Mouse (Mus musculus) neural tube, embryonic 14.5 days (tissue): ENCODE data around the gene Zfand2a. TPM values are rescaled to one million over a fixed set of nuclear protein-coding genes. Genes with fewer than 3 reads are reported as not detected.

Source experiments
- ATAC-seq: fragments of 200-750 bp; cut with Nextera tagmentation; 2 replicates; pipeline ENCODE4 v1.8.0; 2017; ENCODE audit warnings: low read depth, mild to moderate bottlenecking, moderate TSS enrichment, moderate library complexity
- H3K27ac ChIP-seq: fragments of 300-500 bp; sonication (generic); 2 replicates; pipeline ENCODE4 v1.5.1; 2014; ENCODE audit warnings: low read depth, mild to moderate bottlenecking, control low read depth, low read length, moderate library complexity, mixed read lengths
- H3K27me3 ChIP-seq: fragments of 300-500 bp; sonication (generic); 2 replicates; pipeline ENCODE4 v1.6.1; 2014; ENCODE audit warnings: low read length; ENCODE audit not compliant: control insufficient read depth, insufficient read depth
- H3K36me3 ChIP-seq: fragments of 300-500 bp; sonication (generic); 2 replicates; pipeline ENCODE4 v1.6.1; 2014; ENCODE audit warnings: low read length, mixed read lengths; ENCODE audit not compliant: control insufficient read depth, insufficient read depth
- H3K4me1 ChIP-seq: fragments of 300-500 bp; sonication (generic); 2 replicates; pipeline ENCODE4 v1.6.1; 2014; ENCODE audit warnings: low read length; ENCODE audit not compliant: control insufficient read depth, insufficient read depth
- H3K4me2 ChIP-seq: fragments of 300-500 bp; sonication (generic); 2 replicates; pipeline ENCODE4 v1.6.1; 2014; ENCODE audit warnings: mild to moderate bottlenecking, low read depth, low read length, control low read depth
- H3K4me3 ChIP-seq: fragments of 300-500 bp; sonication (generic); 2 replicates; pipeline ENCODE4 v1.5.1; 2014; ENCODE audit warnings: low read depth, low read length, control low read depth, mixed read lengths
- H3K9ac ChIP-seq: fragments of 300-500 bp; sonication (generic); replicated peaks from 2 replicates; pipeline ENCODE4 v1.6.1; 2014; ENCODE audit warnings: low read depth, mild to moderate bottlenecking, control low read depth, low read length, mixed read lengths
- H3K9me3 ChIP-seq: fragments of 300-500 bp; sonication (generic); 2 replicates; pipeline ENCODE4 v1.6.1; 2016; ENCODE audit warnings: low read length; ENCODE audit not compliant: control insufficient read depth
- WGBS: fragments of 180-500 bp; shearing (Covaris S2); extraction: QIAGEN DNeasy Blood & Tissue Kit; methylation state at CpG from one replicate; pipeline ENCODE4 v1.1.7; 2014; 5-methylcytosine and 5-hydroxymethylcytosine counted together
- polyA plus RNA-seq: library from polyadenylated mRNA; unstranded; fragments of >200 nt; fragmentation: Nextera tagmentation; extraction: Ambion mirVana; gene quantifications from 2 replicates; pipeline ENCODE4 v1.2.1, GENCODE M21; 2014

Gene Zfand2a
- polyA plus RNA-seq, 1 experiment from 2014 or later, result 13.3 TPM

DNA sequence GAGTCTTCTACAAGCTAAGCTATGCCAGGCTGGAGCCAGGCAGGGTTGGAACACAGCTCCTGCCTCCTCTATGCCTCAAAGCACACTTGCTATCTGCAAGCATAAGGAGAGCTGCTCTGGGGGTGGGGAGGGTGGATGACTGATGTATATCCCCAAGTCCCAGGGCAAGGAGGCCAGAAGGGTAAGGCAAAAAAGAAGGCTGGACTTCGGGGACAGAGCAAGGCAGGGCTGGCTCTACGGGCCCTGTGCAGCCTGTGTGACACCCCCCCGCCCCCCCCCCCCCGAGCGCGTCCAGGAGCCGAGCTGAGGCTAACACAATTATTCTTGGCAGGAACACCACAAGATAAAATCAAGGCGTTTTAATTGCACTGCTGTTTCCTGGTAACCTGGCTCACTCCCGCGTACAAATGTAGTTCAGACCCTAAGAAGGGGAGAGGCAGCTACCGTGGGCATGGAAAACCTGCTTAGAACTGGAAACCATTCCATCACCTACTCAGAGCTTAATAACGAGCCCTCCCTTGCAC lies 54.5 kb downstream of the Zfand2a start:
- peak overlapping the region; percentile 52 for H3K27ac ChIP-seq
- no peak overlapping the region for H3K9ac ChIP-seq

DNA sequence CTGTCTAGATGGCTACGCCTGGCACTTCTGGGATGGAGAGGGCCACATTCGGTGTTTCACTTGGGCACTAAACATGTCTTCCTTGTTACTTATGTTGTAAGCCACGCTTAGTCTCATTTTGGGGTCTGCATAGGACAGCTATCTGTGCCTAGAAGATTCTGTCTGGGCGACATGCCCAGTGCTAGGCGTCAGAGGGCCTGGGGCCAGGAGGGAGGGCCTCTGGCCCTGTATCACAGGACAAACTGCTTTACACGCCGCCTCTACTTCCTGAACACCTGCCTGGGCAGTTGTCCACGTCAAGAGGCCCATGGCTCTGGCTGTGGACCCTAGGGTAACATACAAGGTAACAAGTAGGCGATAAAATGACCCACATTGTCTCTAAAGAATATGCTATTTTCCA lies 56.4 kb downstream of the Zfand2a start:
- peaks cover 42% of the 10 kb centered on the region for H3K4me1 ChIP-seq
- no peaks in the 10 kb centered on the region for H3K36me3 ChIP-seq
- WGBS, result 78% methylated on average over 9 of the region's 9 CpGs
- H3K9ac ChIP-seq, result no peak overlapping the region
- no peak overlapping the region for H3K4me3 ChIP-seq
- H3K9me3 ChIP-seq, result no peaks in the 10 kb centered on the region
- no peaks in the 10 kb centered on the region for H3K27me3 ChIP-seq
- no peak overlapping the region for H3K4me2 ChIP-seq
- no peak for ATAC-seq
- H3K27ac ChIP-seq, result no peak overlapping the region

More for the DNA sequence above, 54.5 kb downstream of the Zfand2a start:
- 22% methylated on average over 11 of the region's 12 CpGs for WGBS
- no peak for ATAC-seq
- no peaks in the 10 kb centered on the region for H3K27me3 ChIP-seq
- no peak overlapping the region for H3K4me3 ChIP-seq
- no peak overlapping the region for H3K4me2 ChIP-seq
- H3K36me3 ChIP-seq, result no peaks in the 10 kb centered on the region
- H3K4me1 ChIP-seq, result peaks cover 49% of the 10 kb centered on the region
- no peaks in the 10 kb centered on the region for H3K9me3 ChIP-seq

DNA sequence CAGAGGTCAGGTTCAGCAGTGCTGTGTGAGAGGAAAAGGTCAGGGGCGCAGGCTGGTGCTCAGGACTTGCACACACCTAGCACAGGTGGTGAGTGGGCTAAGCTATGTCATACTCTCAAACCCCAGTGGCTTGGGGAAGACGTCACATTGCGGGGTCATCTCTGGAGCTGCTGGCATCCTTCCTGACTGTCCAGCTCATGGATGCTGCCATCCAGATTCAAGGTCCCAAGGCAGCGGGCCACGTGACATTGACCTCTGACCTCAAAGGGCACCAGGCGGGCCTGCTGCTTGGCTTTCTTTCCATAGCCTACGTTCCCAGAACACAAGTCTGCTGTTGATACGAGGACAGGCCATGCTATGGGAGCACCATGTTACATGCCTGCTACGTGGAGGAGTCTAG lies 57.3 kb downstream of the Zfand2a start:
- Histone ChIP-seq H3K9ac (no peak overlapping the region), H3K4me2 (no peak overlapping the region), H3K27ac (no peak overlapping the region), H3K4me3 (no peak overlapping the region), H3K27me3 (no peaks in the 10 kb centered on the region), H3K4me1 (peaks cover 40% of the 10 kb centered on the region), H3K36me3 (no peaks in the 10 kb centered on the region), H3K9me3 (no peaks in the 10 kb centered on the region)
- WGBS, result 91% methylated on average over 9 of the region's 9 CpGs
- no peak for ATAC-seq

DNA sequence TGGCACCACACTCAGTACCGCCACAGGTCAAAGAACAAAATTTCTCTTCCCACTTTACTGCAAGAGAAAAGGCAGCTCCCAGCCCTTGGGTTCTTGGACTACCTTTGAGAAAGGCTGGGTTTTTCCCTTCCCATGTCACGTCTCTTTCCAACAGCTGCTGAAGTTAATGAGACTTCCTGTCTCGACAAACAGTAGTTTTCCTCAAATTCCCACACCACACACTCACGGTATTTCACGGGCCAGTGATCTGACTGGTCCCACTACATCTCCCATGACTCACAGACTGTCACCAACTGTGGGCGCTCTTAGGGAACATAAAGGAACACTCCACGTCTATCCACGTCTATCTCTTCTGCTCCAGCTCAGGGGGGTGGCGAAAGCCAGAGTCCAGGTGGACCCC lies 59.2 kb downstream of the Zfand2a start:
- no peak overlapping the region for H3K27ac ChIP-seq
- H3K4me2 ChIP-seq, result no peak overlapping the region
- H3K4me1 ChIP-seq, result peaks cover 26% of the 10 kb centered on the region
- ATAC-seq, result no peak
- H3K27me3 ChIP-seq, result no peaks in the 10 kb centered on the region
- H3K9me3 ChIP-seq, result no peaks in the 10 kb centered on the region
- H3K36me3 ChIP-seq, result no peaks in the 10 kb centered on the region
- WGBS, result 80% methylated on average over 9 of the region's 9 CpGs
- no peak overlapping the region for H3K4me3 ChIP-seq
- H3K9ac ChIP-seq, result no peak overlapping the region

DNA sequence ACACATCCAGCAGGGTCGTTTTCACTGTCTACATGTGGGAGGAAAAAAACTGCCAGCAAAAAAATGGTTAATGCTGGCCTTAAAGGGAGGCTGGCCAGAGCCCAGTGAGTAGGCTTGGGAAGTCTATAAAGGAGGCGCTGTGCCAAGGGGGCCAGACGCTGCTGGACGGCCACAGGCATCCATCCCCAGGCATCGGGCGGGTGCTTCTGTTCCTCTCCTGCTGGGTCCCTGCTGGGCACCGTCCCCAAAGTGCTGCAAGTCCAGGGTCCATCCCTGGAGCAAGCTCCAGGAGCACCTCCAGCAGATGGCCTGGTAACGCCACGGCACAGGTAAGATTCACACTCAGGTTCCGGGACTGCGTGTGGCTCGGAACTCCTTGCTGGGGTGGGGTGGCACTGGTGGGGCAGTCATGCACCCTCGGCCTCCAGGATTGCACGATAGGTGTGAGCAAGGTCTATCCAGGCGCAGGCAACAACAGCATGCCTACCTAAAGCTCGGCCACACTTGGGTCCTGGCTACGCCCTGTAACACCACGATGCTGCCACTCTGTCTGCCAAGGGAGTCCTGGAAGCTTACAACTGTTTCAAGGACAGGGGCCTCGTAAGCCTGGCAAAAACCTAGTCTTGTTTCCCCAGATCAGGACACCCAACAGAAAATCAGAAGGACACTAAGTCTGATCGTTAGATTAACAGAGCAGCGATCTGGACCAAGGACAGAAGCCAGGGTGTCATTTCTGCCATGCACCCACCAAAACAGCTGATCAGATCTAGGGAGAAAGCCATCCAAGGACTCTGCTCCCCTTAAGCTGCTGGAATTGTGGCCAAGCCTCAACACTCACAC lies 61.1 kb downstream of the Zfand2a start, which contains the start of gene Gper1:
Gene Gper1 (plus strand): TSS at position 126 of the 840 bp plus-strand sequence.
- Histone ChIP-seq H3K4me2 (peak within 1 kb of the TSS; percentile 38), H3K4me3 (peak within 1 kb of the TSS; percentile 23; the same call in 1 of the 2 replicates), H3K4me1 (peaks cover 25% of the 10 kb centered on the region), H3K27me3 (no peaks in the 10 kb centered on the region), H3K9ac (peak within 1 kb of the TSS; percentile 35; the same call in 1 of the 2 replicates), H3K36me3 (no peaks in the 10 kb centered on the region), H3K9me3 (no peaks in the 10 kb centered on the region), H3K27ac (0 out of 2 replicates have a peak within 1 kb of the TSS, but pooled peaks have one; percentile 12)
- no peak for ATAC-seq
- WGBS, result 38% methylated on average over 21 of the region's 21 CpGs

Other genes with a start within 250 kb of the Zfand2a start
- 109 and 112 TPM in 2 replicates for gene Get4, start 232.2 kb downstream of the Zfand2a start, polyA plus RNA-seq
- gene Adap1, start 158.9 kb downstream of the Zfand2a start, polyA plus RNA-seq, result 59.9 and 64.6 TPM in 2 replicates
- 108 and 113 TPM in 2 replicates for gene Cox19, start 133.1 kb downstream of the Zfand2a start, polyA plus RNA-seq
- gene Cyp2w1, start 131.9 kb downstream of the Zfand2a start, polyA plus RNA-seq, result not detected in 2 replicates
- gene Gpr146, start 106.9 kb downstream of the Zfand2a start, polyA plus RNA-seq, result 1.8 and 2.2 TPM in 2 replicates
- 0.17 and 0.23 TPM in 2 replicates for gene C130050O18Rik, start 79.3 kb downstream of the Zfand2a start, polyA plus RNA-seq
- gene Gper1, start 61.4 kb downstream of the Zfand2a start, polyA plus RNA-seq, result 6.2 and 9.5 TPM in 2 replicates
- gene 3110082I17Rik, start 24.0 kb downstream of the Zfand2a start, polyA plus RNA-seq, result 11.7 and 12.1 TPM in 2 replicates
- gene Uncx, start 58.9 kb upstream of the Zfand2a start, polyA plus RNA-seq, result 33.4 and 39.8 TPM in 2 replicates